Mouse (Mus musculus) liver, embryonic 14.5 days (tissue): ENCODE results near the gene Lingo2.

Experiments
- CTCF ChIP-seq: IDR thresholded peaks from 2 replicates; pipeline ENCODE4 v1.5.1; 2016; ENCODE audit warnings: antibody characterized with exemption, low read depth, control low read depth
- EP300 ChIP-seq: IDR thresholded peaks from 2 replicates; pipeline ENCODE4 v1.6.1; 2016; ENCODE audit warnings: antibody characterized with exemption, low read depth

- TF ChIP-seq EP300: no peak
- no peak for TF ChIP-seq CTCF
Observed at GRCm38 (mm10) chr4:36052791-36053376, 898.7 kb downstream of the Lingo2 start.
